Mouse (Mus musculus) forebrain, embryonic 10.5 days (tissue): Measurements from ENCODE around the gene Dusp1. TPM values are rescaled to one million over a fixed set of nuclear protein-coding genes. Genes with fewer than 3 reads are reported as not detected.
A peak's percentile ranks its signal among the peaks of the same experiment; 100 is the strongest.

Experiments
- DNase-seq: peaks from one replicate; pipeline ENCODE4 v3.0.0-alpha.2; 2017; ENCODE audit warnings: low spot score; ENCODE audit errors: extremely low spot score
- H3K27ac ChIP-seq: fragments of 300-500 bp; sonication (generic); 2 replicates; pipeline ENCODE4 v1.5.1; 2016; ENCODE audit warnings: mild to moderate bottlenecking
- H3K27me3 ChIP-seq: fragments of 300-500 bp; sonication (generic); 2 replicates; pipeline ENCODE4 v1.6.1; 2016; ENCODE audit warnings: mild to moderate bottlenecking; ENCODE audit not compliant: poor library complexity, severe bottlenecking
- H3K36me3 ChIP-seq: fragments of 300-500 bp; sonication (generic); replicated peaks from 2 replicates; pipeline ENCODE4 v1.6.1; 2016; ENCODE audit warnings: mild to moderate bottlenecking, moderate library complexity
- H3K4me1 ChIP-seq: fragments of 300-500 bp; sonication (generic); 2 replicates; pipeline ENCODE4 v1.6.1; 2016
- H3K4me3 ChIP-seq: fragments of 300-500 bp; sonication (generic); 2 replicates; pipeline ENCODE4 v1.5.1; 2016; ENCODE audit warnings: mild to moderate bottlenecking, moderate library complexity
- H3K9me3 ChIP-seq: fragments of 300-500 bp; sonication (generic); 2 replicates; pipeline ENCODE4 v1.6.1; 2016; ENCODE audit warnings: mild to moderate bottlenecking, moderate library complexity
- WGBS: fragments of 180-500 bp; shearing (Covaris S2); methylation state at CpG from one replicate; pipeline ENCODE4 v1.1.7; 2016; 5-methylcytosine and 5-hydroxymethylcytosine counted together
- polyA plus RNA-seq: library from polyadenylated mRNA; unstranded; fragments of >200 nt; fragmentation: Nextera tagmentation; extraction: Ambion mirVana; gene quantifications from 2 replicates; pipeline ENCODE4 v1.2.1, GENCODE M21; 2016

Gene Dusp1
- polyA plus RNA-seq, 1 experiment from 2014 or later = 24.4 TPM

GRCm38 (mm10) chr17:26501826-26502225 is 60.1 kb downstream of the Dusp1 start:
- WGBS = 82% methylated on average over 5 of the region's 5 CpGs
- no peaks in the 10 kb centered on the region for H3K9me3 ChIP-seq
- no peaks in the 10 kb centered on the region for H3K27me3 ChIP-seq
- H3K27ac ChIP-seq = peak overlapping the region; percentile 93
- no peak overlapping the region for H3K4me3 ChIP-seq
- DNase-seq = no peak
- H3K4me1 ChIP-seq = peaks cover 53% of the 10 kb centered on the region
- peaks cover 21% of the 10 kb centered on the region for H3K36me3 ChIP-seq

GRCm38 (mm10) chr17:26498626-26499025 is 63.3 kb downstream of the Dusp1 start:
- Histone ChIP-seq H3K27ac (no peak overlapping the region), H3K27me3 (no peaks in the 10 kb centered on the region)
- 65% methylated on average over 1 of the region's 1 CpGs for WGBS

DNA sequence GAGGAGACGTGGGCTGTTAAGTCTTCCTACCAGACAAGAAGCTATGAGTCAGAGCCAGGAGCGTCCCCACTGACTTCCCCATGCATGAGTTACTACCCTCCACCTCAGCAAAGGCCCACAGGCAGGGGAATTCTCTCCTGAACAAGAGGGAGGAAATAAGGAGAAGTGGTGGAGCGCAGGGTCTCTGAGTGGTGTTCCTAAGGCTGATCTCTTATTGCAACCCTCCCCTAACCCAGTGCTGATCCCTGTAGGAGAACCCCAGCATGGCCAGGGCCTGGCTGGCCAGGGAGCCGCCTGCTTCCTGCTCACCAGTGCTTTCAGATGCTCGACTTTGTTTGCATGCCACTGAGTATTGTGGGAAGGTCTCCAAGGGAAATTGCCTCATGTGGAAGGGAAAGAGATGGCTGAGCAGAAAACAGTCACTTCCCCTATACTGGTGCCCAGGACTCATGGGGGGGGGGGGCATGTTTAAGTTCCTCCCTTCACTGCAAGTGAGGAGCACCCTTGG is 64.5 kb downstream of the Dusp1 start:
- WGBS = 74% methylated on average over 5 of the region's 5 CpGs
- H3K36me3 ChIP-seq = no peaks in the 10 kb centered on the region
- H3K4me3 ChIP-seq = no peak overlapping the region
- H3K27me3 ChIP-seq = no peaks in the 10 kb centered on the region
- H3K9me3 ChIP-seq = peaks cover 15% of the 10 kb centered on the region
- no peak overlapping the region for H3K27ac ChIP-seq
- DNase-seq = no peak
- peaks cover 9% of the 10 kb centered on the region for H3K4me1 ChIP-seq

More at GRCm38 (mm10) chr17:26498626-26499025, 63.3 kb downstream of the Dusp1 start:
- H3K36me3 ChIP-seq = no peaks in the 10 kb centered on the region
- H3K4me1 ChIP-seq = peaks cover 21% of the 10 kb centered on the region
- H3K9me3 ChIP-seq = peaks cover 3% of the 10 kb centered on the region
- no peak overlapping the region for H3K4me3 ChIP-seq
- DNase-seq = no peak

- Histone ChIP-seq H3K27ac (no peak overlapping the region), H3K4me1 (no peaks in the 10 kb centered on the region), H3K4me3 (no peak overlapping the region), H3K36me3 (no peaks in the 10 kb centered on the region), H3K9me3 (peaks cover 21% of the 10 kb centered on the region), H3K27me3 (no peaks in the 10 kb centered on the region)
- DNase-seq = no peak
- 82% methylated on average over 4 of the region's 4 CpGs for WGBS
Measured at GRCm38 (mm10) chr17:26494642-26495468, 67.1 kb downstream of the Dusp1 start.

- H3K36me3 ChIP-seq = no peaks in the 10 kb centered on the region
- peaks cover 21% of the 10 kb centered on the region for H3K9me3 ChIP-seq
- H3K27ac ChIP-seq = no peak overlapping the region
- no peaks in the 10 kb centered on the region for H3K4me1 ChIP-seq
- no peaks in the 10 kb centered on the region for H3K27me3 ChIP-seq
- WGBS = 84% methylated on average over 3 of the region's 3 CpGs
- no peak for DNase-seq
- no peak overlapping the region for H3K4me3 ChIP-seq
Measured at GRCm38 (mm10) chr17:26492246-26492645, 69.7 kb downstream of the Dusp1 start.

DNA sequence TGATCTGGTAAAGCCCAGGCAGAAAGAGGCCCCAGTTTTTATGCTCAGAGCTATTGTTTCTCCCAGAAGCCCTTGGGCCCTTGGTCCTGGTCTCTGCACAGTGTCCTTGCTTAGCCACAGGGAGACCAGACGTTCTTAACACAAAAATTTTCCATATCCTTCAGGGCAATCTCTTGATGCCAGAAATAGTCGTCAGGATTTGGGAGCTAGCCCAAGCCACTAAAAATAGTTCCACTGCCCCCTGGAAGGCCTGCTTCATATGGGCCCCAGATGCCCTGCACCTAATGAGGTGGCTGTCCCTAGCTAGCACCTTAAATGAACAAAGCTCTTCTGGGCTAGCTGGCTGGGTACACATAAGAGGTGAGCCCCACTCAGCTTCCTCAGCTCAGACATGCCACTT is 71.0 kb downstream of the Dusp1 start:
- peaks cover 21% of the 10 kb centered on the region for H3K9me3 ChIP-seq
- no peaks in the 10 kb centered on the region for H3K27me3 ChIP-seq
- no peaks in the 10 kb centered on the region for H3K36me3 ChIP-seq
- 84% methylated on average over 2 of the region's 2 CpGs for WGBS
- DNase-seq = no peak
- H3K4me3 ChIP-seq = no peak overlapping the region
- no peak overlapping the region for H3K27ac ChIP-seq
- no peaks in the 10 kb centered on the region for H3K4me1 ChIP-seq

GRCm38 (mm10) chr17:26490072-26490471 is 71.9 kb downstream of the Dusp1 start:
- H3K27ac ChIP-seq = no peak overlapping the region
- 92% methylated on average over 10 of the region's 10 CpGs for WGBS
- H3K9me3 ChIP-seq = peaks cover 21% of the 10 kb centered on the region
- H3K36me3 ChIP-seq = no peaks in the 10 kb centered on the region
- H3K4me3 ChIP-seq = no peak overlapping the region
- DNase-seq = no peak
- no peaks in the 10 kb centered on the region for H3K27me3 ChIP-seq
- no peaks in the 10 kb centered on the region for H3K4me1 ChIP-seq

- H3K27ac ChIP-seq = no peak overlapping the region
- H3K36me3 ChIP-seq = no peaks in the 10 kb centered on the region
- H3K4me1 ChIP-seq = no peaks in the 10 kb centered on the region
- 90% methylated on average over 8 of the region's 8 CpGs for WGBS
- DNase-seq = no peak
- H3K4me3 ChIP-seq = no peak overlapping the region
- H3K27me3 ChIP-seq = no peaks in the 10 kb centered on the region
- H3K9me3 ChIP-seq = peaks cover 19% of the 10 kb centered on the region
Measured at GRCm38 (mm10) chr17:26488711-26489403, 73.1 kb downstream of the Dusp1 start.

DNA sequence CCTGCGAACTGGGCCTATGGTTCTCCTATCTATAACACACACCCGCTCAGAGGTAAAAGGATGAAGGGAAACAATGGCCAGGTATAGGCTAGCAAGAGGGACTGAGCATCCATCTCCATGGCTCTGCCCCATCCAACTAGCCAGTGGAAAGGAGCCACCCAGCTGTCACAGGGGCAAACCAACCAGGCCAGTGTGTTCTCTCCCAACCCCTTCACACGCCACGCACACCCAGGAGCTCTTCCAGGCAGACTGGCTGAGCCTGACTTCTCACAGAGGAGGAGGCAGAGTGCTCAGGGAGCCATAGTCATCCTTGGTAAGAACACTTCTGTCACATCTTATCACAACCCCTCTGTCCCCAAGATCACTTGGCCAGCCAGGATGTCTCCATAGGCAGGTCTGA is 74.0 kb downstream of the Dusp1 start:
- H3K36me3 ChIP-seq = no peaks in the 10 kb centered on the region
- WGBS = 92% methylated on average over 4 of the region's 4 CpGs
- no peak overlapping the region for H3K4me3 ChIP-seq
- H3K27ac ChIP-seq = no peak overlapping the region
- H3K4me1 ChIP-seq = no peaks in the 10 kb centered on the region
- H3K9me3 ChIP-seq = peaks cover 11% of the 10 kb centered on the region
- H3K27me3 ChIP-seq = no peaks in the 10 kb centered on the region
- DNase-seq = no peak

DNA sequence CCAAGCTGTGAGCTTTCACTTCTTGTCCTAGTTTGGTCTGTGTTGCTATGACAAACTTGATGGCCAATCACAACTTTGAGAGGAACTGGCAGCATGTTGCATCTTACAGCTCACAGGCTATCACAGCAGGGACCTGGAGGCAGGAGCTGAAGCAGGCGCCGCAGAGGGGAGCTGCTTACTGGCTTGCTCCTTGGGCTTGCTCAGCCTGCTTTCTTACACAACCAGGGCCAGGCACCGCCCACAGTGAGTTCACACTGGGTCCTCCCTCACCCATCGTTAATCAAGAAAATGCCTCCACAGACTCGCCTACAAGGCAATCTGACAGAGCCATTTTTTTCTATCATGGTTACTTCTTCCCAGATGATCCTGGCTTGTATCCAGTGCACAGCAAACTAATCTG is 74.7 kb downstream of the Dusp1 start:
- Histone ChIP-seq H3K4me3 (no peak overlapping the region), H3K4me1 (no peaks in the 10 kb centered on the region), H3K9me3 (peaks cover 5% of the 10 kb centered on the region), H3K36me3 (no peaks in the 10 kb centered on the region), H3K27ac (no peak overlapping the region), H3K27me3 (no peaks in the 10 kb centered on the region)
- 66% methylated on average over 5 of the region's 5 CpGs for WGBS
- no peak for DNase-seq

GRCm38 (mm10) chr17:26484626-26485421 is 77.1 kb downstream of the Dusp1 start:
- Histone ChIP-seq H3K27ac (no peak overlapping the region), H3K4me1 (no peaks in the 10 kb centered on the region), H3K9me3 (no peaks in the 10 kb centered on the region), H3K27me3 (no peaks in the 10 kb centered on the region), H3K36me3 (no peaks in the 10 kb centered on the region), H3K4me3 (no peak overlapping the region)
- DNase-seq = no peak
- 91% methylated on average over 14 of the region's 14 CpGs for WGBS

- Histone ChIP-seq H3K4me3 (no peak overlapping the region), H3K9me3 (no peaks in the 10 kb centered on the region), H3K36me3 (no peaks in the 10 kb centered on the region), H3K4me1 (peaks cover 8% of the 10 kb centered on the region; the same call in 1 of the 2 replicates), H3K27ac (no peak overlapping the region), H3K27me3 (no peaks in the 10 kb centered on the region)
- DNase-seq = no peak
- WGBS = 79% methylated on average over 4 of the region's 4 CpGs
Measured at GRCm38 (mm10) chr17:26480956-26481355, 81.0 kb downstream of the Dusp1 start.
